Mouse (Mus musculus) neural tube, embryonic 13.5 days (tissue): ENCODE measurements around the gene Scel. TPM values are rescaled to one million over a fixed set of nuclear protein-coding genes. Genes with fewer than 3 reads are reported as not detected.
A peak's percentile ranks its signal among the peaks of the same experiment; 100 is the strongest.

Experiments used
- ATAC-seq: fragments of 200-750 bp; cut with Nextera tagmentation; 2 replicates; pipeline ENCODE4 v1.8.0; 2017; ENCODE audit warnings: low read depth, mild to moderate bottlenecking, moderate TSS enrichment, moderate library complexity
- H3K27ac ChIP-seq: fragments of 300-500 bp; sonication (generic); replicated peaks from 2 replicates; pipeline ENCODE4 v1.5.1; 2015; ENCODE audit warnings: moderate library complexity, mild to moderate bottlenecking, inconsistent platforms
- H3K27me3 ChIP-seq: fragments of 300-500 bp; sonication (generic); 2 replicates; pipeline ENCODE4 v1.6.1; 2015; ENCODE audit warnings: mild to moderate bottlenecking, inconsistent platforms
- H3K36me3 ChIP-seq: fragments of 300-500 bp; sonication (generic); 2 replicates; pipeline ENCODE4 v1.6.1; 2015; ENCODE audit warnings: mild to moderate bottlenecking, inconsistent platforms
- H3K4me1 ChIP-seq: fragments of 300-500 bp; sonication (generic); replicated peaks from 2 replicates; pipeline ENCODE4 v1.6.1; 2015; ENCODE audit warnings: inconsistent platforms
- H3K4me2 ChIP-seq: fragments of 300-500 bp; sonication (generic); 2 replicates; pipeline ENCODE4 v1.6.1; 2015; ENCODE audit warnings: inconsistent platforms, mild to moderate bottlenecking, moderate library complexity
- H3K4me3 ChIP-seq: fragments of 300-500 bp; sonication (generic); 2 replicates; pipeline ENCODE4 v1.5.1; 2015; ENCODE audit warnings: mild to moderate bottlenecking, inconsistent platforms
- H3K9ac ChIP-seq: fragments of 300-500 bp; sonication (generic); 2 replicates; pipeline ENCODE4 v1.6.1; 2015; ENCODE audit warnings: moderate library complexity, mild to moderate bottlenecking, inconsistent platforms
- H3K9me3 ChIP-seq: fragments of 300-500 bp; sonication (generic); 2 replicates; pipeline ENCODE4 v1.6.1; 2016; ENCODE audit warnings: inconsistent platforms
- WGBS: fragments of 180-500 bp; shearing (Covaris S2); methylation state at CpG from one replicate; pipeline ENCODE4 v1.1.7; 2015; 5-methylcytosine and 5-hydroxymethylcytosine counted together
- polyA plus RNA-seq: library from polyadenylated mRNA; unstranded; fragments of >200 nt; fragmentation: Nextera tagmentation; extraction: Ambion mirVana; gene quantifications from 2 replicates; pipeline ENCODE4 v1.2.1, GENCODE M21; 2015

Gene Scel
- polyA plus RNA-seq, 1 experiment from 2014 or later = 0.07 TPM

GRCm38 (mm10) chr14:103526286-103526685 is 13.1 kb downstream of the Scel start:
- 0 out of 2 replicates have a peak, but pooled peaks cover 8% of the 10 kb centered on the region for H3K9me3 ChIP-seq
- no peak overlapping the region for H3K4me2 ChIP-seq
- no peak overlapping the region for H3K9ac ChIP-seq
- no peak overlapping the region for H3K27ac ChIP-seq
- H3K4me3 ChIP-seq = no peak overlapping the region
- no peak for ATAC-seq
- H3K36me3 ChIP-seq = no peaks in the 10 kb centered on the region
- 94% methylated on average over 1 of the region's 1 CpGs for WGBS
- peaks cover 9% of the 10 kb centered on the region for H3K4me1 ChIP-seq
- H3K27me3 ChIP-seq = no peaks in the 10 kb centered on the region

GRCm38 (mm10) chr14:103529733-103530367 is 16.7 kb downstream of the Scel start:
- ATAC-seq = no peak
- Histone ChIP-seq H3K4me2 (no peak overlapping the region), H3K27me3 (no peaks in the 10 kb centered on the region), H3K27ac (no peak overlapping the region; the same call in 1 of the 2 replicates), H3K9ac (no peak overlapping the region), H3K9me3 (0 out of 2 replicates have a peak, but pooled peaks cover 8% of the 10 kb centered on the region), H3K4me3 (no peak overlapping the region), H3K36me3 (no peaks in the 10 kb centered on the region), H3K4me1 (peaks cover 9% of the 10 kb centered on the region)
- 30% methylated on average over 13 of the region's 13 CpGs for WGBS

- H3K27ac ChIP-seq = no peak overlapping the region
- no peaks in the 10 kb centered on the region for H3K36me3 ChIP-seq
- no peak overlapping the region for H3K9ac ChIP-seq
- no peak for ATAC-seq
- WGBS = 91% methylated on average over 11 of the region's 11 CpGs
- peaks cover 9% of the 10 kb centered on the region for H3K4me1 ChIP-seq
- no peaks in the 10 kb centered on the region for H3K27me3 ChIP-seq
- H3K9me3 ChIP-seq = 0 out of 2 replicates have a peak, but pooled peaks cover 4% of the 10 kb centered on the region
- no peak overlapping the region for H3K4me2 ChIP-seq
- H3K4me3 ChIP-seq = no peak overlapping the region
Observed at GRCm38 (mm10) chr14:103531722-103532341, 18.7 kb downstream of the Scel start.

- Histone ChIP-seq H3K9ac (no peak overlapping the region), H3K4me1 (no peaks in the 10 kb centered on the region), H3K4me2 (no peak overlapping the region), H3K27ac (no peak overlapping the region), H3K36me3 (no peaks in the 10 kb centered on the region), H3K4me3 (no peak overlapping the region), H3K27me3 (no peaks in the 10 kb centered on the region), H3K9me3 (no peaks in the 10 kb centered on the region)
- WGBS = 86% methylated on average over 8 of the region's 8 CpGs
- ATAC-seq = no peak
Observed at GRCm38 (mm10) chr14:103535511-103536024, 22.4 kb downstream of the Scel start.

GRCm38 (mm10) chr14:103536334-103536733 is 23.2 kb downstream of the Scel start:
- ATAC-seq = no peak
- H3K9me3 ChIP-seq = no peaks in the 10 kb centered on the region
- H3K27ac ChIP-seq = no peak overlapping the region
- H3K4me1 ChIP-seq = no peaks in the 10 kb centered on the region
- no peak overlapping the region for H3K4me2 ChIP-seq
- H3K36me3 ChIP-seq = no peaks in the 10 kb centered on the region
- H3K27me3 ChIP-seq = no peaks in the 10 kb centered on the region
- no peak overlapping the region for H3K9ac ChIP-seq
- H3K4me3 ChIP-seq = no peak overlapping the region
- 45% methylated on average over 10 of the region's 10 CpGs for WGBS

- Histone ChIP-seq H3K4me2 (peak overlapping the region; percentile 29; the same call in 1 of the 2 replicates), H3K9me3 (no peaks in the 10 kb centered on the region), H3K4me1 (no peaks in the 10 kb centered on the region), H3K4me3 (no peak overlapping the region), H3K36me3 (no peaks in the 10 kb centered on the region), H3K27me3 (no peaks in the 10 kb centered on the region), H3K27ac (no peak overlapping the region), H3K9ac (no peak overlapping the region)
- WGBS = 16% methylated on average over 13 of the region's 13 CpGs
- ATAC-seq = no peak
Observed at GRCm38 (mm10) chr14:103537355-103538056, 24.4 kb downstream of the Scel start.

- Histone ChIP-seq H3K27ac (no peak overlapping the region), H3K27me3 (no peaks in the 10 kb centered on the region), H3K9ac (no peak overlapping the region), H3K4me2 (no peak overlapping the region), H3K9me3 (no peaks in the 10 kb centered on the region), H3K36me3 (no peaks in the 10 kb centered on the region), H3K4me1 (no peaks in the 10 kb centered on the region), H3K4me3 (no peak overlapping the region)
- WGBS = 75% methylated on average over 4 of the region's 4 CpGs
- no peak for ATAC-seq
Observed at GRCm38 (mm10) chr14:103539796-103540195, 26.7 kb downstream of the Scel start.

- H3K36me3 ChIP-seq = no peaks in the 10 kb centered on the region
- WGBS = 56% methylated on average over 5 of the region's 5 CpGs
- H3K27ac ChIP-seq = no peak overlapping the region
- H3K4me2 ChIP-seq = no peak overlapping the region
- H3K9me3 ChIP-seq = no peaks in the 10 kb centered on the region
- no peak for ATAC-seq
- H3K9ac ChIP-seq = no peak overlapping the region
- H3K27me3 ChIP-seq = no peaks in the 10 kb centered on the region
- H3K4me1 ChIP-seq = 0 out of 2 replicates have a peak, but pooled peaks cover 4% of the 10 kb centered on the region
- no peak overlapping the region for H3K4me3 ChIP-seq
Observed at GRCm38 (mm10) chr14:103541679-103542078, 28.5 kb downstream of the Scel start.

GRCm38 (mm10) chr14:103543304-103544079 is 30.4 kb downstream of the Scel start:
- WGBS = 63% methylated on average over 4 of the region's 4 CpGs
- no peaks in the 10 kb centered on the region for H3K9me3 ChIP-seq
- H3K27me3 ChIP-seq = no peaks in the 10 kb centered on the region
- peak; percentile 40; the same call in 1 of the 2 replicates for ATAC-seq
- no peaks in the 10 kb centered on the region for H3K36me3 ChIP-seq
- H3K4me3 ChIP-seq = no peak overlapping the region
- H3K4me1 ChIP-seq = 0 out of 2 replicates have a peak, but pooled peaks cover 4% of the 10 kb centered on the region
- no peak overlapping the region for H3K27ac ChIP-seq
- H3K4me2 ChIP-seq = no peak overlapping the region
- H3K9ac ChIP-seq = no peak overlapping the region

- no peak overlapping the region for H3K27ac ChIP-seq
- no peaks in the 10 kb centered on the region for H3K9me3 ChIP-seq
- no peak for ATAC-seq
- H3K4me3 ChIP-seq = no peak overlapping the region
- H3K36me3 ChIP-seq = no peaks in the 10 kb centered on the region
- 0 out of 2 replicates have a peak, but pooled peaks cover 4% of the 10 kb centered on the region for H3K4me1 ChIP-seq
- H3K9ac ChIP-seq = no peak overlapping the region
- WGBS = 64% methylated on average over 8 of the region's 8 CpGs
- H3K27me3 ChIP-seq = no peaks in the 10 kb centered on the region
- H3K4me2 ChIP-seq = no peak overlapping the region
Observed at GRCm38 (mm10) chr14:103545734-103546133, 32.6 kb downstream of the Scel start.

- WGBS = 85% methylated on average over 12 of the region's 12 CpGs
- no peak for ATAC-seq
- Histone ChIP-seq H3K27ac (no peak overlapping the region), H3K27me3 (no peaks in the 10 kb centered on the region), H3K4me1 (0 out of 2 replicates have a peak, but pooled peaks cover 4% of the 10 kb centered on the region), H3K4me2 (no peak overlapping the region), H3K36me3 (no peaks in the 10 kb centered on the region), H3K9me3 (no peaks in the 10 kb centered on the region), H3K4me3 (no peak overlapping the region), H3K9ac (no peak overlapping the region)
Observed at GRCm38 (mm10) chr14:103546246-103546645, 33.1 kb downstream of the Scel start.
